Mouse (Mus musculus) urinary bladder, postnatal 4 days (tissue): ENCODE results near the gene Ltbr.
"Not testable (repeated sequence)": the region's sequence is repeated elsewhere in the genome, so short reads cannot be mapped to it uniquely, and the experiment has no call there.

Experiments used
- DNase-seq, 2 experiments: peaks; one replicate each; pipeline ENCODE4 v3.0.0; 2021 to 2022; ENCODE audit warnings: low spot score in 2 of 2

The Ltbr gene

GRCm38 (mm10) chr6:125272228-125272785, 41.4 kb downstream of the Ltbr start:
- DNase-seq: no peak

- DNase-seq: peak; percentile 82 to 93
Observed at GRCm38 (mm10) chr6:125271455-125272227, 42.0 kb downstream of the Ltbr start.

- no peak for DNase-seq
Observed at GRCm38 (mm10) chr6:125268799-125269198, 44.9 kb downstream of the Ltbr start.

DNA sequence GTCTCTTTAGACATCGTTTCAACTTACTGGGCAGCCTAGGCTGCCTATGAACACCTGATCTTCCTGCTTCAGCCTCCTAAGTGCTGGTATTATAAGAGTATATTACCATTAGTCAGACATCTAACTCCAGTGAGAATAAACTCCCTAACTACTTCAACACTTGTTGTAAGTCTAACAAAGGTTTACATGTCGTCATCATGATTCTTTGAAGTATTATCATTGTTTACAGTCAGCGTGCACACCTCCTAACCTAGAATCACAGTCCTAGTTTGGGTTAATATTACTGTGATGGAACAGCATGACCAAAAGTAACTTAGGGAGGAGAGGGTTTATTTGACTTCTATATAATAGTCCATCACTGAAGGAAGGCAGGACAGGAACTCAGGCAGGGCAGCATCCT, 46.2 kb downstream of the Ltbr start:
- no peak for DNase-seq

GRCm38 (mm10) chr6:125266600-125266999, 47.1 kb downstream of the Ltbr start:
- not testable (repeated sequence) for DNase-seq

- DNase-seq: no peak
Observed at GRCm38 (mm10) chr6:125266091-125266490, 47.6 kb downstream of the Ltbr start.

GRCm38 (mm10) chr6:125265239-125265638, 48.4 kb downstream of the Ltbr start:
- no peak for DNase-seq

DNA sequence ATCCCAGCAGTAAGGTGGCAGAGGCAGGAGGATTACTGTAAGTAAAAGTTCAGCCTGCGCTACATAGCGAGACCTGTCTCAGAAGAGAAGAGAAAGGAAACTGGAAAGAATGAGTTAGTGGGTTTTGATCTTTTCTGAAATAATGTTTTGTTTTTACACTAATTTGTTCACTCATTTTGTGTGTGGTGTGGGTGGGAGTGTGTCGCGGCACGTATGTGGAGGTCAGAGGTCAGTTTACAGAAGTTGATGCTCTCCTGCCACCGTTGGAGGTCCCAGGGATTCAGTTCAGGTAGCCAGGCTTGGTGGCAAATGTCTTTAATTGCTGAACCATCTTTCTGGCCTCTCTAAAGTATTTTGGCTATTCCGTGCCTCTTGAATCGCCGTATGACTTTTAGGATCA, 49.5 kb downstream of the Ltbr start:
- DNase-seq: no peak

GRCm38 (mm10) chr6:125260006-125260555, 53.6 kb downstream of the Ltbr start:
- DNase-seq: no peak
